8 mouse cellular contexts compared by ENCODE assay signal in genomic region chr10:96934661-96935060, GRCm38 (mm10).
DNase-seq lines count a peak whose midpoint lies in the region; ATAC-seq and TF ChIP-seq lines count a peak whose summit lies in the region.

No protein-coding gene starts in this region.

- H3K9me3 ChIP-seq in liver, embryonic 12.5 days (replicated peaks): no peaks in the 10 kb centered on the region
- H3K9me3 ChIP-seq in heart, postnatal 0 days (replicated peaks; ENCODE audit: control insufficient read depth, low read length): no peaks in the 10 kb centered on the region

- H3K4me1 ChIP-seq in liver, embryonic 12.5 days: no peaks in the 10 kb centered on the region
- no peaks in the 10 kb centered on the region for H3K4me1 ChIP-seq in cortical plate, adult 2 months (ENCODE audit: control insufficient read depth, insufficient read depth, low read length)
- H3K4me1 ChIP-seq in heart, postnatal 0 days (ENCODE audit: control insufficient read depth, insufficient read depth): no peaks in the 10 kb centered on the region

- WGBS in liver, embryonic 12.5 days (ENCODE audit: insufficient replicate concordance): 53% methylated on average over 4 of the region's 4 CpGs
- WGBS in heart, postnatal 0 days: 61% methylated on average over 4 of the region's 4 CpGs

- no peak overlapping the region for H3K4me2 ChIP-seq in liver, embryonic 12.5 days
- H3K4me2 ChIP-seq in heart, postnatal 0 days (ENCODE audit: low read depth, low read length): no peak overlapping the region

- TF ChIP-seq CTCF in cortical plate, adult 2 months (IDR thresholded peaks at IDR 0.05; ENCODE audit: extremely low read depth, insufficient read depth, low read length): peak; percentile 50
- TF ChIP-seq CTCF in heart, postnatal 0 days (IDR thresholded peaks at IDR 0.05; ENCODE audit: low read depth): peak; percentile 80

- H3K27me3 ChIP-seq in liver, embryonic 12.5 days (replicated peaks): no peaks in the 10 kb centered on the region
- no peaks in the 10 kb centered on the region for H3K27me3 ChIP-seq in heart, postnatal 0 days (ENCODE audit: control insufficient read depth, insufficient read depth, low read length)

- TF ChIP-seq POLR2A in cortical plate, adult 2 months (IDR thresholded peaks at IDR 0.05; ENCODE audit: extremely low read depth, insufficient read depth, low read length): no peak

- H3K4me3 ChIP-seq in liver, embryonic 12.5 days: no peak overlapping the region
- H3K4me3 ChIP-seq in cortical plate, adult 2 months (ENCODE audit: insufficient read depth, low read length): no peak overlapping the region
- H3K4me3 ChIP-seq in heart, postnatal 0 days (ENCODE audit: low read depth, low read length): no peak overlapping the region

- no peaks in the 10 kb centered on the region for H3K36me3 ChIP-seq in liver, embryonic 12.5 days
- H3K36me3 ChIP-seq in heart, postnatal 0 days (replicated peaks; ENCODE audit: control insufficient read depth, insufficient read depth, low read length): no peaks in the 10 kb centered on the region

- no peak for ATAC-seq in liver, embryonic 12.5 days
- ATAC-seq in heart, postnatal 0 days (ENCODE audit: insufficient read depth, low read depth): peak; percentile 51; the same call in 1 of the 2 replicates

- no peak overlapping the region for H3K27ac ChIP-seq in liver, embryonic 12.5 days
- H3K27ac ChIP-seq in cortical plate, adult 2 months (ENCODE audit: insufficient read depth, low read length): no peak overlapping the region
- H3K27ac ChIP-seq in heart, postnatal 0 days (ENCODE audit: low read depth): no peak overlapping the region

- no peak overlapping the region for H3K9ac ChIP-seq in liver, embryonic 12.5 days
- no peak overlapping the region for H3K9ac ChIP-seq in heart, postnatal 0 days (replicated peaks; ENCODE audit: low read depth, low read length)

- peak; percentile 17 for DNase-seq in liver
- DNase-seq in ZHBTc4 (ENCODE audit: low read depth, low spot score): peak; percentile 36
- peak; percentile 55 for DNase-seq in heart, postnatal 0 days (ENCODE audit: low spot score)
- peak; percentile 49 to 58 for DNase-seq in layer of hippocampus, postnatal 10 days (ENCODE audit: low spot score in 2 of 2)
- peak; percentile 77 for DNase-seq in naive thymus-derived CD4-positive, alpha-beta T cell, adult 2 months (ENCODE audit: low read depth)
- DNase-seq in thymus, postnatal 25 days: peak; percentile 63

- no peak for TF ChIP-seq EP300 in heart, postnatal 0 days (IDR thresholded peaks at IDR 0.05; ENCODE audit: low read depth)

Comparison
In these comparisons a context has a peak if more than half of its experiments do, and no peak if none do; other contexts are left out.
1. DNase-seq: peak in every context shown above with its lines; median percentile 77 in naive thymus-derived CD4-positive, alpha-beta T cell, adult 2 months; 63 in thymus, postnatal 25 days; 55 in heart, postnatal 0 days; 54 in layer of hippocampus, postnatal 10 days; 36 in ZHBTc4; 17 in liver.